Mouse (Mus musculus): ENCODE measurements around the gene Pno1. TPM values are rescaled to one million over a fixed set of nuclear protein-coding genes. Genes with fewer than 3 reads are reported as not detected.
A peak's percentile ranks its signal among the peaks of the same experiment; 100 is the strongest.

The Pno1 gene
- polyA plus RNA-seq, 1 experiment from 2014 or later = 99.4 TPM

- WGBS = 89% methylated on average over 7 of the region's 7 CpGs
Observed at GRCm38 (mm10) chr11:17166627-17167026, 44.7 kb downstream of the Pno1 start.

GRCm38 (mm10) chr11:17163956-17164355 lies 47.4 kb downstream of the Pno1 start:
- Histone ChIP-seq H3K9me3 (ENCODE audit: control insufficient read depth, low read length) (no peaks in the 10 kb centered on the region), H3K4me1 (ENCODE audit: control insufficient read depth, insufficient read depth, low read length) (peaks cover 5% of the 10 kb centered on the region), H3K36me3 (ENCODE audit: control insufficient read depth, insufficient read depth, low read length) (no peaks in the 10 kb centered on the region), H3K27me3 (ENCODE audit: control insufficient read depth, insufficient read depth, low read length) (no peaks in the 10 kb centered on the region), H3K4me2 (no peak overlapping the region), H3K27ac (ENCODE audit: low read depth, low read length) (no peak overlapping the region), H3K4me3 (ENCODE audit: low read depth, low read length) (no peak overlapping the region), H3K9ac (ENCODE audit: low read length) (no peak overlapping the region)
- ATAC-seq (ENCODE audit: low FRiP score) (no peak), DNase-seq (ENCODE audit: low spot score, missing footprints) (no peak)
- 58% methylated on average over 1 of the region's 1 CpGs for WGBS

More at GRCm38 (mm10) chr11:17166627-17167026, 44.7 kb downstream of the Pno1 start:
- Histone ChIP-seq H3K4me3 (ENCODE audit: low read depth, low read length) (no peak overlapping the region), H3K9ac (ENCODE audit: low read length) (no peak overlapping the region), H3K27me3 (ENCODE audit: control insufficient read depth, insufficient read depth, low read length) (no peaks in the 10 kb centered on the region), H3K36me3 (ENCODE audit: control insufficient read depth, insufficient read depth, low read length) (no peaks in the 10 kb centered on the region), H3K9me3 (ENCODE audit: control insufficient read depth, low read length) (no peaks in the 10 kb centered on the region), H3K4me2 (no peak overlapping the region), H3K27ac (ENCODE audit: low read depth, low read length) (no peak overlapping the region), H3K4me1 (ENCODE audit: control insufficient read depth, insufficient read depth, low read length) (no peaks in the 10 kb centered on the region; the same call in 1 of the 2 replicates)
- ATAC-seq (ENCODE audit: low FRiP score) = no peak
- no peak for DNase-seq (ENCODE audit: low spot score, missing footprints)

DNA sequence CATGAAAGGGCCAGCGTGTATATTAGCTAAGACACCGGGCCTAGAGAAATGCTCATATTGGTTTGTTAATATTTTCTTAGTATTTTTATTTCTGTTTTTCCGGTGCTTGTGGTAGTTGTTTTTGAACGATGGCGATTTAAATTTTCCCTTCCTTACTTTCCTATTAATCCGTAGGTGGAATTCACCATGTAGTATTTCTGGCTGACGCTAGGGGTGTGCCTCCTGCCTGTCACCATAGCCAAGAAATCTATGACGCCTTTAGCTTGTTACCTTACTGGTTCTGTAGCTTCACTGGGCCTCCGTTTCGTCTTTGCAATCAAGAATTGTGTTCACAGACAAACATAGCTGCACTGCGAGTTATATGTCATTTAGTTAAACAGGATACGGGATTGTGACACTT lies 51.1 kb downstream of the Pno1 start:
- Histone ChIP-seq H3K4me1 (ENCODE audit: control insufficient read depth, insufficient read depth, low read length) (peaks cover 5% of the 10 kb centered on the region), H3K27me3 (ENCODE audit: control insufficient read depth, insufficient read depth, low read length) (no peaks in the 10 kb centered on the region), H3K36me3 (ENCODE audit: control insufficient read depth, insufficient read depth, low read length) (no peaks in the 10 kb centered on the region), H3K27ac (ENCODE audit: low read depth, low read length) (peak overlapping the region; percentile 92; the same call in 1 of the 2 replicates), H3K9ac (ENCODE audit: low read length) (peak overlapping the region; percentile 95), H3K4me3 (ENCODE audit: low read depth, low read length) (peak overlapping the region; percentile 98), H3K4me2 (peak overlapping the region; percentile 74), H3K9me3 (ENCODE audit: control insufficient read depth, low read length) (no peaks in the 10 kb centered on the region)
- ATAC-seq (ENCODE audit: low FRiP score) (no peak), DNase-seq (ENCODE audit: low spot score, missing footprints) (peak; percentile 94)
- WGBS = 3% methylated on average over 12 of the region's 12 CpGs

DNA sequence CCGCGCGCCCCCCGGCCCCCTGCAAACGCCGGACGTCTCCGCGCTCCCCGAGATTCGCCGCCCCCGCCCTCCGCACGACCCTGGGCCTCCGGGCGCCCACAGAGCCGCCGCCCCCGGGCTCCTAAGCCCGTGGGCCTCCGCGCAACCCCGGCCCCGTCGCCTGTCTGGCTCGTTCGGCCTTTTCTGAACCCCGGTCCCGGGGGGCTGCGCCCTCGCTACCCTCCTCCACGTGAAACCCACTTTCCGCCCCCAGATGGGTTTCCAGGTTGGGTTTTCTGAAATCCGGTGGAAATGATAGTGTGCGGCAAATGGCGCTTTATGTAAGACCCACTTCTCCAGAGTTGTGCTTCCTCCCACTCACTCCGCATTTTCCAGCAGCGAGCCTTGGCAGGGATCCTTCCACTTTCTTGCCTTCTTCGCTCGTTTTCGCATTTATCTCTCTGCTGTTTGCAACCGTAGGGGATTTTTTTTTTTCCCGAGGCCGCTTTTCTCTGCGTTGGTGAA lies 51.6 kb downstream of the Pno1 start:
- H3K9ac ChIP-seq (ENCODE audit: low read length) = peak overlapping the region; percentile 95
- no peaks in the 10 kb centered on the region for H3K9me3 ChIP-seq (ENCODE audit: control insufficient read depth, low read length)
- peak overlapping the region; percentile 92 for H3K27ac ChIP-seq (ENCODE audit: low read depth, low read length)
- peaks cover 5% of the 10 kb centered on the region for H3K4me1 ChIP-seq (ENCODE audit: control insufficient read depth, insufficient read depth, low read length)
- WGBS = under 1% methylated on average over 24 of the region's 46 CpGs
- H3K27me3 ChIP-seq (ENCODE audit: control insufficient read depth, insufficient read depth, low read length) = no peaks in the 10 kb centered on the region
- H3K36me3 ChIP-seq (ENCODE audit: control insufficient read depth, insufficient read depth, low read length) = no peaks in the 10 kb centered on the region
- peak; percentile 96 for DNase-seq (ENCODE audit: low spot score, missing footprints)
- ATAC-seq (ENCODE audit: low FRiP score) = no peak
- H3K4me3 ChIP-seq (ENCODE audit: low read depth, low read length) = peak overlapping the region; percentile 98
- peak overlapping the region; percentile 74 for H3K4me2 ChIP-seq

DNA sequence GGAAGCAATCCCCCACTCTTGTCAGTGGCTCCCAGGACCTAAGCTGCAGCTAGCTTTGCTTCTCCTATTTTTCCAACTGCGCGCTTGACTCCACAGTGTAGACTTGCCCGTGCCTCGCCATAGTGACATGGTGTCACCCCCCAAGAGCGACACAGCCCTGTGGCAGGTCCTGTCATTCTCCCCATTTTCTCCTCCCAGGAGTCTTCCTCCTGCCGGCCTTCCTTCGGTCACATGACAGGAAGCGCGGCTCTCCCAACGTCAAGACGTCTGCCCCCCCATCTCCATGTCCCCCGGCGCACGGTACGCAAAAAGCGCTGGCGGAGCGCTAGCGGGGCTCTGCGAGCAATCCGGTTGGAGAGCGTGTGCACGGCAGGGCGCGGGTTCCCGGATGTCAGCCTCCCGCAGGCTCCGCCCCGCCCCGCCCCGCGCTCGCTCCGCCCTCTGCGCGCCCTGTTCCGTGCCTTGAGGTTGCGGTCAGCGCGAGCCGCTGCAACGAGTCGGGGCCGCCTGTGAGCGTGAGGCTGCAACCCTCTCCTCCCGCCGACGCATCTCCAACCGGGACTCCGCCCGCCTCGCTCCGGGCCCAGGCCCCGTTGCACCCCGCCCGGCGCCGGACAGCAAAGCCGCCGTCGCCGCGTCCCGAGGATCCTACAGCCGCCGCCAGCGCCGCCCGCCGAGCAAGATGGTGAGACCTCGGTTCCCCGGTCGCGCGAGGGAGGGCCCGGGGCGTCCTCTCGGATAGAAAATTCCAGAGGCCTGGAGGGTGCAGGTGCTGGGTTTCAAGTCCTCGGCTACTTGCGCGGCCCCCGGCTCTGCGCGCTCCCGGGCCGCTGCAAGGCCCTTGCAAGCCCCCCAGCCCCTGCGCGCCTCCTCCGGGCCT lies 52.3 kb downstream of the Pno1 start, which contains the start of gene Ppp3r1:
Gene Ppp3r1 (plus strand): TSS at position 406 of the 880 bp plus-strand sequence.
- Histone ChIP-seq H3K36me3 (ENCODE audit: control insufficient read depth, insufficient read depth, low read length) (no peaks in the 10 kb centered on the region), H3K4me1 (ENCODE audit: control insufficient read depth, insufficient read depth, low read length) (peaks cover 5% of the 10 kb centered on the region), H3K9me3 (ENCODE audit: control insufficient read depth, low read length) (no peaks in the 10 kb centered on the region), H3K4me3 (ENCODE audit: low read depth, low read length) (peak within 1 kb of the TSS; percentile 98), H3K9ac (ENCODE audit: low read length) (peak within 1 kb of the TSS; percentile 95), H3K27me3 (ENCODE audit: control insufficient read depth, insufficient read depth, low read length) (no peaks in the 10 kb centered on the region), H3K4me2 (peak within 1 kb of the TSS; percentile 74), H3K27ac (ENCODE audit: low read depth, low read length) (peak within 1 kb of the TSS; percentile 92)
- ATAC-seq (ENCODE audit: low FRiP score) (peak; percentile 98), DNase-seq (ENCODE audit: low spot score, missing footprints) (peak; percentile 100)
- WGBS = under 1% methylated on average over 79 of the region's 89 CpGs

Other genes starting within 250 kb of the Pno1 start
- 25.1 and 27.0 TPM in 2 replicates for gene Cnrip1, start 160.0 kb downstream of the Pno1 start, polyA plus RNA-seq (2014; fragmentation: Nextera tagmentation; extraction: Ambion mirVana)
- 6.1 and 7.6 TPM in 2 replicates for gene Plek, start 159.2 kb downstream of the Pno1 start, polyA plus RNA-seq (2014; fragmentation: Nextera tagmentation; extraction: Ambion mirVana)
- gene Ppp3r1, start 52.3 kb downstream of the Pno1 start, polyA plus RNA-seq (2014; fragmentation: Nextera tagmentation; extraction: Ambion mirVana) = 107 and 113 TPM in 2 replicates
- gene Wdr92, start 29.5 kb downstream of the Pno1 start, polyA plus RNA-seq (2014; fragmentation: Nextera tagmentation; extraction: Ambion mirVana) = 31.2 and 33.0 TPM in 2 replicates
- gene C1d, start 46.0 kb upstream of the Pno1 start, polyA plus RNA-seq (2014; fragmentation: Nextera tagmentation; extraction: Ambion mirVana) = 127 and 134 TPM in 2 replicates